Mouse (Mus musculus): ENCODE results near the gene Hopx. TPM values are rescaled to one million over a fixed set of nuclear protein-coding genes. Genes with fewer than 3 reads are reported as not detected.
A peak's percentile ranks its signal among the peaks of the same experiment; 100 is the strongest.
"Not testable (repeated sequence)": the region's sequence is repeated elsewhere in the genome, so short reads cannot be mapped to it uniquely, and the experiment has no call there.

The Hopx gene
- total and polyA plus RNA-seq, 2 experiments from 2014 or later, result 7.3 to 69.6 TPM

- Histone ChIP-seq H3K36me3 (ENCODE audit: insufficient read depth, low read length) (no peaks in the 10 kb centered on the region), H3K4me2 (ENCODE audit: low read depth, low read length) (no peak overlapping the region), H3K4me3 (ENCODE audit: low read length) (no peak overlapping the region), H3K27ac (no peak overlapping the region), H3K9ac (replicated peaks; ENCODE audit: low read length) (no peak overlapping the region), H3K9me3 (ENCODE audit: low read length) (no peaks in the 10 kb centered on the region), H3K4me1 (ENCODE audit: insufficient read depth, low read length) (0 out of 2 replicates have a peak, but pooled peaks cover 4% of the 10 kb centered on the region), H3K27me3 (ENCODE audit: insufficient read depth, low read length) (no peaks in the 10 kb centered on the region)
- no peak for ATAC-seq
- no peak for DNase-seq (ENCODE audit: low spot score)
- no peak for TF ChIP-seq CTCF (IDR thresholded peaks at IDR 0.05; ENCODE audit: low read depth)
- WGBS, result 73% methylated on average over 6 of the region's 6 CpGs
Measured at GRCm38 (mm10) chr5:77097686-77098085, 17.2 kb downstream of the Hopx start.

GRCm38 (mm10) chr5:77096194-77096593, 18.7 kb downstream of the Hopx start:
- not testable (repeated sequence) for H3K36me3 ChIP-seq (ENCODE audit: insufficient read depth, low read length); H3K4me1 ChIP-seq (ENCODE audit: insufficient read depth, low read length); ATAC-seq; H3K9ac ChIP-seq (replicated peaks; ENCODE audit: low read length); H3K4me3 ChIP-seq (ENCODE audit: low read length); H3K9me3 ChIP-seq (ENCODE audit: low read length); H3K4me2 ChIP-seq (ENCODE audit: low read depth, low read length); H3K27me3 ChIP-seq (ENCODE audit: insufficient read depth, low read length); H3K27ac ChIP-seq; DNase-seq (ENCODE audit: low spot score)
- 95% methylated on average over 3 of the region's 3 CpGs for WGBS

GRCm38 (mm10) chr5:77094510-77095491, 20.1 kb downstream of the Hopx start:
- Histone ChIP-seq H3K4me1 (ENCODE audit: insufficient read depth, low read length) (0 out of 2 replicates have a peak, but pooled peaks cover 4% of the 10 kb centered on the region), H3K27ac (peak overlapping the region; percentile 59; the same call in 1 of the 2 replicates), H3K9ac (replicated peaks; ENCODE audit: low read length) (peak overlapping the region; percentile 57), H3K27me3 (ENCODE audit: insufficient read depth, low read length) (no peaks in the 10 kb centered on the region), H3K9me3 (ENCODE audit: low read length) (no peaks in the 10 kb centered on the region), H3K4me3 (ENCODE audit: low read length) (peak overlapping the region; percentile 68), H3K4me2 (ENCODE audit: low read depth, low read length) (peak overlapping the region; percentile 100), H3K36me3 (ENCODE audit: insufficient read depth, low read length) (no peaks in the 10 kb centered on the region)
- DNase-seq (ENCODE audit: low spot score) (peak; percentile 76), ATAC-seq (peak; percentile 83)
- TF ChIP-seq CTCF (IDR thresholded peaks at IDR 0.05; ENCODE audit: low read depth), result no peak
- WGBS, result under 1% methylated on average over 68 of the region's 69 CpGs

GRCm38 (mm10) chr5:77093961-77094360, 21.0 kb downstream of the Hopx start:
- H3K4me2 ChIP-seq (ENCODE audit: low read depth, low read length), result peak overlapping the region; percentile 100
- H3K9ac ChIP-seq (replicated peaks; ENCODE audit: low read length), result peak overlapping the region; percentile 57; the same call in 1 of the 2 replicates
- H3K4me3 ChIP-seq (ENCODE audit: low read length), result peak overlapping the region; percentile 68
- H3K27me3 ChIP-seq (ENCODE audit: insufficient read depth, low read length), result no peaks in the 10 kb centered on the region
- no peaks in the 10 kb centered on the region for H3K36me3 ChIP-seq (ENCODE audit: insufficient read depth, low read length)
- H3K4me1 ChIP-seq (ENCODE audit: insufficient read depth, low read length), result 0 out of 2 replicates have a peak, but pooled peaks cover 4% of the 10 kb centered on the region
- no peak for TF ChIP-seq CTCF (IDR thresholded peaks at IDR 0.05; ENCODE audit: low read depth)
- ATAC-seq, result no peak
- no peak overlapping the region; the same call in 1 of the 2 replicates for H3K27ac ChIP-seq
- no peak for DNase-seq (ENCODE audit: low spot score)
- 18% methylated on average over 8 of the region's 8 CpGs for WGBS
- no peaks in the 10 kb centered on the region for H3K9me3 ChIP-seq (ENCODE audit: low read length)

- Histone ChIP-seq H3K36me3 (ENCODE audit: insufficient read depth, low read length) (no peaks in the 10 kb centered on the region), H3K27me3 (ENCODE audit: insufficient read depth, low read length) (no peaks in the 10 kb centered on the region), H3K27ac (no peak overlapping the region), H3K4me2 (ENCODE audit: low read depth, low read length) (peak overlapping the region; percentile 39), H3K9ac (replicated peaks; ENCODE audit: low read length) (no peak overlapping the region), H3K4me3 (ENCODE audit: low read length) (no peak overlapping the region), H3K4me1 (ENCODE audit: insufficient read depth, low read length) (0 out of 2 replicates have a peak, but pooled peaks cover 4% of the 10 kb centered on the region), H3K9me3 (ENCODE audit: low read length) (no peaks in the 10 kb centered on the region)
- no peak for TF ChIP-seq CTCF (IDR thresholded peaks at IDR 0.05; ENCODE audit: low read depth)
- no peak for ATAC-seq
- DNase-seq (ENCODE audit: low spot score), result no peak
- WGBS, result 75% methylated on average over 5 of the region's 5 CpGs
Measured at GRCm38 (mm10) chr5:77092531-77092930, 22.4 kb downstream of the Hopx start.

- Histone ChIP-seq H3K4me2 (ENCODE audit: low read depth, low read length) (no peak overlapping the region; the same call in 1 of the 2 replicates), H3K4me3 (ENCODE audit: low read length) (no peak overlapping the region), H3K27me3 (ENCODE audit: insufficient read depth, low read length) (no peaks in the 10 kb centered on the region), H3K9ac (replicated peaks; ENCODE audit: low read length) (no peak overlapping the region), H3K36me3 (ENCODE audit: insufficient read depth, low read length) (no peaks in the 10 kb centered on the region), H3K27ac (no peak overlapping the region), H3K9me3 (ENCODE audit: low read length) (no peaks in the 10 kb centered on the region), H3K4me1 (ENCODE audit: insufficient read depth, low read length) (0 out of 2 replicates have a peak, but pooled peaks cover 4% of the 10 kb centered on the region)
- TF ChIP-seq CTCF (IDR thresholded peaks at IDR 0.05; ENCODE audit: low read depth), result no peak
- 74% methylated on average over 3 of the region's 3 CpGs for WGBS
- ATAC-seq, result no peak
- DNase-seq (ENCODE audit: low spot score), result no peak
Measured at GRCm38 (mm10) chr5:77091923-77092322, 23.0 kb downstream of the Hopx start.
